Mouse (Mus musculus): ENCODE measurements around the gene Tacr3.

Gene Tacr3

GRCm38 (mm10) chr3:134828875-134829530, at the start of gene Tacr3:
Tacr3 (plus strand) TSS chr3:134829007.
- no peak for DNase-seq (ENCODE audit: low spot score in 2 of 2)

DNA sequence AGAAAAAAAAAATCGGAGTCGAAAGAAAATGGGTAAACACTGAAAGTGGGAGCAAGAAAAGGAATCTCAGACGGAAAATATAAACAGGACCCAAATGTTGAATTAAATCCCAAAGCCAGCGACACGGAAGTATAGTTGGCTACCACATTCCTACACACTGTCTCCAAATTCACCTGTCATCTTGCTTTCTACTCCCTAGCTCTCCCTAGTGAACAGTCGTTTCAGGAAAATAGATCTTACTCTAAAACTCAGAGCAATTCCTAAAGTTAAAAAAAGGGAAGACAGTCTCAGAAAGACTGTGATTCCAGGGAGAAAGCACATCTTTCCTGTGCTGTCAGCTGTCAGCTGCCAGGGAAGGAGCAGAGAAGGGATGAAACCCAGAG, 324 bp upstream of the Tacr3 start:
- no peak for DNase-seq (ENCODE audit: low spot score in 2 of 2)

GRCm38 (mm10) chr3:134829531-134829921, 719 bp downstream of the Tacr3 start:
- no peak for DNase-seq (ENCODE audit: low spot score in 2 of 2)

DNA sequence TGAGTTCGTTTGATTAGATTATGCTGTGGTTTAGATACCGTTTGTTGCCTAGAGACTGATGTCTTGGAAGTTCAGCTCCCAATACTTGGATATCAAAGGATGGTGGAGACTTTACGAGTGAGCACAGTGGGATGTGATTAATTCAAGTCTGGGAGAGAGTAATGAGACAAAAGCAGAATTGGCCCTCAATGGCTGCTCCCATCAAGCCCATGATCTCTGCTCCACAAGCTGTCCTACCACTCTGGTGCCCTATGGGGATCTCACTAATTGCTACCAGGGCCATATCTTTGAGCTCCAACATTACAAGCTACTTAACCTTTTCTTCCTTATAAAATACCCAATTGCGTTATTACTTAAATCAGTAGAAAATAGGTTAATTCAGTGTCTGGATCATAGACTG, 22.5 kb downstream of the Tacr3 start:
- no peak for DNase-seq (ENCODE audit: low spot score in 2 of 2)

- DNase-seq (ENCODE audit: low spot score in 2 of 2) = no peak
Observed at GRCm38 (mm10) chr3:134877701-134878100, 48.9 kb downstream of the Tacr3 start.

DNA sequence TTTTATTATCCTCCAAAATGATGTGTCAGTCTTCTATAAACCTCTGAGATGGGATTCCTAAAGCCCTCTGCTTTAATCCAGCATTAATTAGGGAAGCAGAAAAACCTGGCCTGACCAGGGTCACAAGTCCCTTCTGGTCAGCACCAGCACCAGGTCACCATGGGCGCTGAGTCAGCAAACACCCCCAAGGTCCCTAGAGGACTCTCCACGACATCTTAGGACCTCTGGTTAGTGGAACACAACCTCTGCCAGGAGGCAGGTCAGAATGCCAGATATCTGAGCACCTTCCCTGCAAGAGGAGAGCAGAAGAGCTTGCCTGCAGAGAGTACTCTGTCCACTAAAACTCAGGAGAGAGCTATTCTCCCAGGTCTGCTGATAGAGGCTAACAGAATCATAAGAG, 67.0 kb downstream of the Tacr3 start:
- no peak for DNase-seq (ENCODE audit: low spot score in 2 of 2)

GRCm38 (mm10) chr3:134908890-134909289, 80.1 kb downstream of the Tacr3 start:
- DNase-seq (ENCODE audit: low spot score in 2 of 2) = no peak

DNA sequence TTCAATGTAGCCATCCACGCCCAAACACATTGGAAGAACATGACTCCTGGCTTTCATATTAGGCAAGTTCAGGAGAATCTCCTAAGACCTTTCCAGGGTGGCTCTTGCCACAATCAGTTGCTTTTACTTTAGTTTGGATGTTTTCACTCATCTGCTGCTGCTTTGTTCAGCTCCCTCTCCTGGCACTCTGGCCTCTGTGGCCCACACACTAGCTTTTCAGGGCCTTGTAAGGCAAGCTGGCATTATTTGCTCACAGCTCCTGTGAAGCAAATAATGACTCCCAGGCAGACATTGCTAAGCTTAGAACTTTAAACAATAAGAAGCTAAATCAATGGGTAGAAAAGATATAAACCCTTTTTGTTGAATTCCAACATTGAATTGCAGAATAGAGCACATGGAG, 105.9 kb downstream of the Tacr3 start:
- DNase-seq (ENCODE audit: low spot score in 2 of 2) = no peak

DNA sequence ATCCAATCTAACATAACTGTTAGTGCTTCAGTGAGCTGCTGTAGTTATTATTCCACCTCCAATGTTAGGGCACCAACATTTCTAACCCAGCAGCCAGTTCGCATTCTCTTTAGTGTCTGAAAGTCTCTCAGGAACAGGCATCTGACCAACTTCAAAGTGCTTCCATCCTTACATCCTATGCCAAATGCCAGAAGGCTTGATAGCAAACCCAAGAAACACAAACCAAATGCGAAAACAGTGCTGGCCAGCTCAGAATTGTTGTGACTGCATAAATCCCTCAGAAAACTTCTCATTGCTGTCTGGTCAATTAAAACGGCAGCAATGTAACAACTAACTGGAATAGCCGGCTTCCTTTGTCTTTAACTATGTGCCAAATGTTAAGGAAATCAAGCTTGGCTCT, 106.7 kb downstream of the Tacr3 start:
- no peak for DNase-seq (ENCODE audit: low spot score in 2 of 2)

- no peak for DNase-seq (ENCODE audit: low spot score in 2 of 2)
Observed at GRCm38 (mm10) chr3:134963461-134963860, 134.7 kb downstream of the Tacr3 start.

DNA sequence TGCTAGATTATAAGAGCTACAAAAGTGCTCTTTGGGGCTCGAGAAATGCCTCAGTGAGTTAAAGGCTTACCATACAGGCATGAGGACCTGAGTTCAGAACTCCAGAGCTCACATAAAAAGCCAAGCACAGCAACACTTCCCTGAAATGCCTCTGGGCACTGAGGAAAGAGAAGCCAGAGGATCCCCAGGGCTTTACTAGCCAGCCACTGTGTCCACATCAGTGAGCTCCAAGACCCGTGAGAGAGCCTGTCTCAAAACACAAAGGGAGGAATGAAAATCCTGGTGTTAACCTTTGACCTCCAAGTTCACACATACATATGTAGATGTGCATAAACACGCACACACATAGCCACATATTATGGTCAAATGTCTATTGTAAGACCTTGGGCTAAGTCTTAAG, 150.1 kb downstream of the Tacr3 start:
- DNase-seq (ENCODE audit: low spot score in 2 of 2) = no peak

GRCm38 (mm10) chr3:134980140-134980539, 151.3 kb downstream of the Tacr3 start:
- no peak for DNase-seq (ENCODE audit: low spot score in 2 of 2)
